Mouse (Mus musculus) layer of hippocampus, postnatal 25 days (tissue): ENCODE results near the gene Bicra. TPM values are rescaled to one million over a fixed set of nuclear protein-coding genes. Genes with fewer than 3 reads are reported as not detected.

Experiments used
- DNase-seq, 2 experiments: peaks; one replicate each; pipeline ENCODE4 v3.0.0; 2022; ENCODE audit warnings: mixed read lengths in 2 of 2, low spot score in 1 of 2; ENCODE audit errors: extremely low spot score in 1 of 2
- total RNA-seq, 2 experiments: library from RNA; stranded (reverse); gene quantifications; 2 replicates each; pipeline ENCODE4 v1.2.3; 2021

Bicra gene
- total RNA-seq, 2 experiments from 2014 or later, result 15.9 to 23.2 TPM

- no peak for DNase-seq
These were observed 29.5 kb downstream of the Bicra start for GRCm38 (mm10) chr7:16018016-16018810.

- no peak for DNase-seq
These were observed 32.3 kb downstream of the Bicra start for GRCm38 (mm10) chr7:16015384-16015783.

GRCm38 (mm10) chr7:16014521-16015175 lies 33.1 kb downstream of the Bicra start:
- no peak for DNase-seq

GRCm38 (mm10) chr7:16013722-16014275 lies 33.9 kb downstream of the Bicra start:
- DNase-seq, result no peak

- DNase-seq, result no peak
These were observed 35.0 kb downstream of the Bicra start for GRCm38 (mm10) chr7:16012576-16013263.

DNA sequence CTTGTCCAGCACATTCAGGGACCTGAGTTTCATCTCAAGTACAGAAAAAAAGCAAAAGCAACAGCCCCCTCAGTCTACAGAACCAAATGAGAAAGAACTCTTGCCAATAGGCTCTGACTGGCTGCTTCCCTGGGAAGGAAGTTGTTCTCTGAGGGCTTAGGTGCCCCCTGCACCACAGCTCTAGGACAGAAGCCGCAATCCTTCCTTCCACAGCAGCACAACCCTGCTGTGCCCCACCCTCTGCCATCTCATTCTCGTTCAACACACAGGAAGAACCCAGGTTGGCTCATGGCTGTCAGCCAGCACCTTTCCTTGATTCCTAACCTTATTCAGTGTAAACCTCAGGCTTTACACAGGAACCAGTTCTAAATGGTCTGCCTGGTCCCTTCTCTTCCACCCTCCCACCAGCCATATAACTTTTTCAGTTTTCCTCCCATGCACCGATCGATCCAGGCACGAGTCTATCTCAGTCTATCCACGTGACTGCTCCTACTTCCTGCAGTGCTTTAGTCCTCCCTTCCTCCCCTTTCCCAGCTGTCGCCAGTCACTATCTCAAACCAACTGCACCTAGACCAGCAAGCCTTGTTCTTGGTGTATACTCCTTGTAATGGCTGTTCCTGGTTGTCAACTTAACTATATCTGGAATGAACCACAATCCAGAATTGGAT lies 36.2 kb downstream of the Bicra start:
- DNase-seq, result no peak

DNA sequence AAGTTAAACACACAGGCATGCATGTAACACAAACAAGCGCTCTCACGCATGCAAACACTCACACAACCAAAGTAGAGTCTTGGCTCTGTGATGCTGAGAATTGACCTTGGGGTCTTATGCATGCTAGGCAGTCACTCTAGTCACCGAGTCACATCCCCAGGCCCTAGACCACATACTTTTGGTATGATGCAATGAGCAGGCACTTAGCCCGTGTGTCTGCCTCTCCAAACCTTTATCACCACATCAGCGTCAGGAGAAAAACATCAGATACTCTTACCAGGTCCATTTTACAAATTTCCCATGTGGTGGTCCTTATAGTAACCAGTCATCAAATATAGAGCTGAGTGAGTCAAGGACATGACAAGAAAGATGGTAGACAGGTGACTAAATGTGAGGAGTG lies 37.1 kb downstream of the Bicra start:
- no peak for DNase-seq

- DNase-seq, result no peak
These were observed 38.1 kb downstream of the Bicra start for GRCm38 (mm10) chr7:16009636-16010035.

GRCm38 (mm10) chr7:16005020-16005419 lies 42.7 kb downstream of the Bicra start:
- no peak for DNase-seq

DNA sequence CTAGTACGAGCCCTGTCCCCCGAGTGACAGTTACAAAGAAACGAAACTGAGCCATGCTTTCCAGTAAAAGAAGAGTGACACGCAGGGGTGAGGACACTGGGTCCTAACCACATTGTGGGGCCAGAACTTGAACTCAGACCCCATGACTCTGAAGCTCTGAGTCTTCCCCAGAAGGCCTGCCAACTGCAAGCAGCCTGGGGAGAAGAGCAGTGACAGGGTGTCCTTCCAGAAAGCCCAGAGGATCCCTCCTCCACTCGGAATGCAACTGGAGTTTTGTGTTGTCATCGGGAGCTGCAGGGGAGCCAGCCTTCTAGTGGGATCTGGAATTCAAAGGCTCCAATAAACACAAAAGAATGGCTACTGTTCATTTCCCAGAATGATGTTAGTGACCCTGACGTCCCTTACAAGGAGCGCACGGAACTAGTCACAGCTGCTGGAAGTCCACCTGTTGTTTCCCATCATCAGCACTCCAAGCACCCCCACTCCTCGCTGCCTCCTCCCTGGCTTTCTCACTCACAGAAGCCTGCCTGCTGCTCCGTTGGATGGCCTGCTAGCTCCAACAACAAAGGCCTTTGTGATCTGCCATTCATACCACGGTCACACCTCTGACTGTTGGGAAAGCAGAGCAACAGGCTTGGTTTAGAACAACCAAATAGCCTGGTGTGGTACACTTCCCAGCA lies 43.4 kb downstream of the Bicra start:
- DNase-seq, result no peak

- DNase-seq, result no peak
These were observed 44.7 kb downstream of the Bicra start for GRCm38 (mm10) chr7:16003032-16003431.

- DNase-seq, result peak in 1 of 2 experiments; percentile 42
These were observed 45.5 kb downstream of the Bicra start for GRCm38 (mm10) chr7:16002171-16002570.

- no peak for DNase-seq
These were observed 46.0 kb downstream of the Bicra start for GRCm38 (mm10) chr7:16001691-16002090.

DNA sequence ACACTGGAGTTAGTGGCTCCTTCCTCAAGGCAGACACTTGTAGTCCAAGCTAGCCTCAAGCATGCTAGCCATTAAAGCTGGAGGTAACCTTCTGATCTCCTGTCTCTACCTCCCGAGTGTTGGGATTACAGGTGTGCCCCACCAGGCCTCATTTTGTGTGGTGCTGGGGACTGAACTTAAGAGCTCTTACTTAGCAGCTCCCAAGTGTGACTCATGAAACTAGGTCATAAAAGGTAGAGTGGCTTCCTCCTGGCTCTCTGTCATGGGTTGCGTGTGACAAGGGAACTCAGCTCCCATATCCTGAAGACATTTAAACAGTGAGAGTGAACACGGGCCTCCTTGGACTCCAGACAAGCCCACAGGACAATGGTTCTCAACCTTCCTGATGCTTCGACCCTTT lies 53.9 kb downstream of the Bicra start:
- DNase-seq, result no peak

GRCm38 (mm10) chr7:15993152-15993551 lies 54.6 kb downstream of the Bicra start:
- DNase-seq, result no peak

DNA sequence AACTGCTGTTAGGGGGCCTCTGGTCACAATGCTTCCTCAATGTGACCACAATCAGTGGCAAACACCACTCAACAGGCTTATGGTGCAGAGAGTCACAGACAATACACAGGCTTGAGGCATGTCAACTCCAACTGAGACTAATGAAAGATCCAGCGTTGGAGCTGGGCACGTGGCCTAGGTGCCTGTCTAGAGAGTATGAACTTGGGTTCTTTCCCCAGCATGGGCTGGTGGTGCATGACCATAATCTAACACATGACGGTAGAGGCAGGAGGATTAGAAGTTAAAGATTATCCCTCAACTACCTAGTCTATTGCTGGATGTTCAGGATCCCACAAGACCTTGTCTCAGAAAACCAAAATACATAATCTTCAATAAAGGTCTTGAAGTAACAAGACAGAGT lies 56.0 kb downstream of the Bicra start:
- DNase-seq, result no peak

GRCm38 (mm10) chr7:15987661-15988356 lies 59.9 kb downstream of the Bicra start:
- no peak for DNase-seq

DNA sequence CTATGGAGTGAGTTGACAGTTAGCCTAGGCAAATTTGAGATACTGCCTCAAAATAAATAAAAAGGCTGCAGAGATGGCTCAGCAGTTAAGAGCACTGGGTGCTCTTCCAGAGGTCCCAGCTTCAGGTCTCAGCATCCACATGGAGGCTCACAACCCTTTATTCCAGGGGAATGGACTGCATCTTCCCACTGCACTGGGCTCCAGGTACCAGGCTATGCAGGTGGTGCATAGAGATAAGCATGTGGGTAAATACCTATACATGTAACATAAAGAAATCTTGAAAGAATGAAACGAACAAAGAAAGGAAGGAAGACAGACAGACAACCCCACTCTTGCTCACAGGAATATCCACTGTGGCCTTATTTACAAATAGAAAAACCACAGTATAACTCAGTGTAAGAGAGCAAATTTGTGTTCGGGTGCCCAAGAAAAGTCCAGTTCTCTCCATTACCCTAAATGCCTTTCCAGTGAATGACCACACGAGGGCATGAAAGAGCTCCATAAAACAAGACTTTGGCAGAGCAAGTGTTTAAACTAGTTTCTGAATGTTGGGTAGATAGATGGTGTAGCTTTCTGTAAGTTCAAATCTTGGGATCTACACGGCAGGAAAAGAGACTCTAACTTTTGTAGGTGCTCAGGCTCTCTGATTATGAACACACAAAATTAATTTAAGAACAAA lies 64.9 kb downstream of the Bicra start:
- no peak for DNase-seq

DNA sequence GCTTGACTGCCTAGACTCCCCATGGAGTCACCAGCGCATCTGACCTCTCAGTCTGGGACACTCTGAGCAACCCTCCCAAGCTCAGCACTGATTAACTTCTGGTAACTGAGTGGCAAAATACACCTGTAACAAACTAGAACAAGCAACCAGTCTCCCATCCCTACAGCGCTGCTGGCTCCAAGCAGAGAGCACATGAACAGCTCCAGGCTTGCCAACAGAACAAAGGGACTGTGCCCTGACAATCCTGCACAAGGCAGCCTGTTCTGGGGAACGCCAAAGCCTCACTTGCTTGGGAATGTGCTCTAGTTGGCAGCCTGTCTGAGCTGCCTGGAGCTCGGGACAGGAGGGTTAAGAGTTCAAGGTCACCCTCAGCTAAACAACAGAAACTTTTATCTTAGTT lies 66.2 kb downstream of the Bicra start:
- DNase-seq, result no peak
